Mouse (Mus musculus) right cerebral cortex, adult 18-20 months (tissue): Measurements from ENCODE around the gene Lmo2.
"Not testable (repeated sequence)": the region's sequence is repeated elsewhere in the genome, so short reads cannot be mapped to it uniquely, and the experiment has no call there.

ENCODE experiments used
- DNase-seq: peaks from one replicate; pipeline ENCODE4 v3.0.0; 2022; ENCODE audit warnings: mixed read lengths

Lmo2 gene

DNA sequence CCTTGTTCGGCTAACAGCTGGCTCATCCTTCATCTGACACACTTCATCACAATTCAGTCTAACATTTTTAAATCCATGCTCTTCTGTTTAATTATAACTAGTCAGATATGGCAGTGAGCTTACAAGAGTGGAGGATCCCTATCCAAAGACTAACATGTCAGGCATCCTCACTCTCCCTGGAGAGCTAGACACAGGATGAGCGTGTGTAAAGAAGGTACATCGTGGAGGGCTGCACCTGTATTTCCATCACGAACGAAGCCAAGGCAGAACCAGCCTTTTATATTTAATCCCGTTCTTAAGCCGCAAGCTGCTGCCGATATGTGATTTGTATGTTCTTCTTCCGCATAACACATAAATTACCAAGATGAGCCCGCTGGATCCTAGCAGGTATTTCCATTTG is 25.4 kb downstream of the Lmo2 start:
- DNase-seq = no peak

GRCm38 (mm10) chr2:103987595-103987994 is 29.8 kb downstream of the Lmo2 start:
- DNase-seq = not testable (repeated sequence)

DNA sequence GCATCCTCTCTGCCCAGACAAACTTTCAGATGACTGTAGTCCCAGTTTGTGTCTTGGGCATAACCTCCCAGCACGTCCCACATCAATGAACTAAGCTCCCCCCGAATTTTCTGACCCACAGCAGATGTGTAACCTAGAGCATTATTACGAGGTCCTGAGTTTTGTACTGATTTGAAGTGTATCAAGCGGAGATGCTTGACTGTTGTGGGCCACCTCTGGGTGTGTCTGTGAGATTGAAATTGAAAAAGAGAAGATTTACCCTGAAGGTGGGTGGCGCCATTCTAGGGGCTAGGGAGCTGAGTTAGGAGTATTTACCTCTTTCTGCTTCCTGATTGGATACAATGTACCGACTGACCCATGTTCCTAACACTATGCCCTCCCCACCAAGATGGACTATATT is 31.9 kb downstream of the Lmo2 start:
- no peak for DNase-seq

DNA sequence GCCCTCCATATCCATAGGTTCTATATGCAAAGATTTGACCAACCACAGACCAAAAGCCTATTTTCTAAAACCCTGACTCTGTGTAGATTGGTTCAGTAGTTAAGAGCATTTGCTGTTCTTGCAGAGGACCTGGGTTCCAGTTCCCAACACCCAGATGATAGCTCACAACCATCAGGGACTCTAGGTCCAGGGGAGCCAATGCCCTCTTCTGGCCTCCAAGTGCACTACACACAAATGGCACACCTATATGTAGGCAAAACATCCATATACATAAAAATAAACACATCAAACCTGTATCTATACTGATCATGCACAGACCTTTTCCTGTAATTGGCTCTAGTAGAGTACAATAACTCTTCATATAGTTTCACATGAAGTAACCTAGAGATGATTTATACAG is 33.5 kb downstream of the Lmo2 start:
- DNase-seq = no peak

GRCm38 (mm10) chr2:103992162-103992561 is 34.4 kb downstream of the Lmo2 start:
- DNase-seq = no peak

DNA sequence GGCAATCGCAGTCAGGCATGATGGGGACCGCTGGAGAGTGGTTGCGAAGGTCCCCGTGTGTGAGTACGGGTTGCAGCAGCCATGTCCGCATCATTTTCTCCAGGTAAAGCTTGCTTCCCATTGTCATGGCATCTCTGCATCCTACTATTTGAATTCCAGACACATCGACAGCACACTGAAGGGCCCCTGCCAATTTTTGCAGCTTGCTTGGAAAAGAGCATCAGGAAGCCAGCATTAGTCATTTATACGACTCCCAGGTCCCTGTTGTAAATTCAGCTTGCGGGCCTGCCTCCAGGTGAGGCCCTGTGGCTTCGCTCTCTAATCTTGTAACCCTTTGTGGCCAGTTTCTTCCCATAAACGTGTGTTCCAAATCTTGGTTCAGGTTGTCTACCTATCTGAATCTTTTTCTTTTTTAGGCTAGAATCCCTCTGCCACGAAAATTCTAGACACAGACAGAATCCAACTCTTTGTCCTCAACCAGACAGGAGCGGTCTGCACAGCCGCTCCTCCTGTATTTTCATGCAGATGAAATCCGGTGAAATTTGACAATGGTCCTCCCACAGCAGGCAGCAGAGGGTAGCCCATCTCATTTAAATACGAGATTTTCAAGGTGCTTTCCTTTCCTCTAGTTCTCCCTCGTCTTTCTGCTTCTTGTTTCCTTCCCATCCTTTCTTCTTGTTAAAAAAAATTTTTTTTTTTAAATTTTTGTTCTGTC is 35.0 kb downstream of the Lmo2 start:
- DNase-seq = no peak

- DNase-seq = peak; percentile 16
These were observed 43.3 kb downstream of the Lmo2 start for GRCm38 (mm10) chr2:104001076-104001475.

- no peak for DNase-seq
These were observed 44.1 kb downstream of the Lmo2 start for GRCm38 (mm10) chr2:104001861-104002260.

DNA sequence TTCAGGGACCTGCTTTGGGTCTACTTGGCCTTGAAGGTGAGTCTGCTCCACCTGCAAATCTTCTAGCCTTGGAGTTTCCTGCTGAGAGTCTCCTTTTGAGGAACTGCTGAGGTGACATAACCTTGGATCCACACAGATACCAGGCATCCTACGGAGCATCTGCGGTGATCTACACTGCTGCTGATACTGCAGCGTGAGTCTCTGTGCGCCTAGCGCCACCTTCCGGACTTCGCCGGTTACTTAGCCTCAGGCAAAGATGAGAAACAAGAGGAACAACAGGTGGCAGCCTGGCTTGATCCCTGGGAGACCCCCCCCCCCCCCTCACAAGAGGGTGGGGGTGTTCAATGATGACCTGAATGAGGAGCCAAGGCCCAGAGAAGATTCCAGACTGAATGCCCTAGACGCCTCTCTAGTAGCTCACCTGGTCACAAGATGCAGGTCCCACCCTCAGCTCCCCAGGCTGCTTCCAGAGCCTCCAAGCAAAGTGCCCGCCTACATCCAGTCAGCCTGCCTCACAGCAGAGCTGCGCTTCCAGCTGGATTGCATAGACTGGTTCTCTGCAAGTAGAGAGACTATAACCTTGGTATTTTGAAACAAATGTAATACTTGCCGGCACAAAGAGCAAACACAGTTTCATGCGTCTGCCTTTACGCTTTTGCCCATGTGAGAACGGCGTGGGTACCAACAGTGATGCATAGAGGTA is 45.1 kb downstream of the Lmo2 start:
- DNase-seq = peak; percentile 77

DNA sequence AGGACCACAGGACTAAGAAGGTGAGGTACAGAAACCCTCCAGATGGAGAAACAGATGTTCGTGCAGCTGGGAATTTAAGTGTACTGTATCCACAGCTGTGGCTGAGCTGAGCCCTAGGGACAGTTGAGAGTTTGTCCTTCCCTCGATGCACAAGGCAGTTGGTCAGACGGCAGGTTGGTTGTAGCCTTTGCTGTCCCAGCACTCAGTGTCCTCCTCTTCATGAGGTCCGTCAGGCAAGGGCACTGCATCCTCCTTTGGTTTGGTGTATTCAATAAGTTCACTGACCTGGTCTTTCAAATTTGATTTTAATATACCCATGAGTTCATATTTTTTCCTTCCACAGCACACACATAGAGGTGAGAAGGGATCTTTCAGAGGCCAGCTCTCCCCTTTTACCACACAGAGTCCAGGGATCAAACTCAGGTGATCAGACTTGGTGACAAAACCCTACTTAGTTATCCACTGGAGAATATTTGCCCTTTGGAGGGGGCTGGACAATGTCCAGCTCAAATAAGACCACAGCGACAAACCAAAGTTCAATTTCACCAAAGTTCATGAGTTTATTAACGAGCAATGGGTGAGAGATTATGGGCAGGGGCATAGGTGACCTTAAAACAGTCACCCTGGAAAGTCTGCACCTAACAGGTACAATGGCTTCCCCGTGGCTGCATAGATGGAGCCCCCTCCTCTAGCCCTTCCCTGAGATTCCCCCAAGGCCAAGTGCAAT is 50.2 kb downstream of the Lmo2 start:
- DNase-seq = no peak

- DNase-seq = not testable (repeated sequence)
These were observed 51.1 kb downstream of the Lmo2 start for GRCm38 (mm10) chr2:104008853-104009252.

DNA sequence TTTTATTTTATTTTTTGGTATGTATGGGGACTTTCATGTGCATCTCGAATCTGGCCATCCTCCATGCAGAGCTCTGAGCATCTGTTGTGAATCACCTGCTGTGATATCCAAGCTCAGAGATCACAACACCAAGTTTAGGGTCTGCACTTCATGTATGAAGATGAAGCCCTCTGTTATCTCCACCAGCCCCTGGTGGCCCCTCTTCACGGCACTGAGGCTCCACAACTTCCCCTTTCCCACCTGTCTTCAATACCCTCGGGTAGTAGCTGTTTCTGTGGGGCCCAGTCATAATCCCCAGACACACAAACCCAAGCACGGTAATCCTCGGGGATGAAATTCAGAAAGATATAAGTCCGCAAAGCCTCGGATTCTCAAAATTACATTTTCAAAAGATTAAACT is 65.3 kb downstream of the Lmo2 start:
- DNase-seq = no peak

- no peak for DNase-seq
These were observed 66.9 kb downstream of the Lmo2 start for GRCm38 (mm10) chr2:104024656-104025055.

GRCm38 (mm10) chr2:104027458-104028138 is 69.8 kb downstream of the Lmo2 start, which contains the start of gene Fbxo3:
Fbxo3 (plus strand) TSS chr2:104027721.
- DNase-seq = peak; percentile 80

DNA sequence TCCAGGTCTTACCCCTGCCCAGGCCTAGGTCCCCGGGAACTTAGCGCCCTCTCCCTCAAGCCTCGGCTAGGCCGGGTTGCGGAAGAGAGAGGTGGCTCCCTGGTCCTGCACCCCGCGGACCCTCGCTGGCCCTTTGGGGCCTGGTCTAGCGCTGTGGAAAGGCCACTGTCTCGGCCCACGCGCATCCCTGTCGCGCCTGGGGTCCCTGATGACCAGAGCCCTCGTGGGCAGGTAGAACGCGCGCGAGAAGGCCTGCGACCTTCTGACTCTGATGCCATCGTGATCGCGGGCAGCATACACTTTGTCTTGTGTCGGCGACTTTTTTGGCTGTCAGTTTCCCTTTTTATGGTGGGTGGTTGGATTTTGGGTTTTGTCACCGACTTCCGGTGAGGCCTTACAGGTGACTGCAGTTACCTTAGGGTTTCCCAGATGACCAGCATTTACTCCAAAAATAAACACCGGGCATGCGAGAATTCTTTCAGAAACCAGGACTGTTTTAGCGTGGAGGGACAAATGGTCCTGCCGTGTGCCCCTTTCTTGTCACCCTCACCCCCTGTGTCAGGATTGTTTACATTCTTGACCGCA is 70.4 kb downstream of the Lmo2 start, which contains the start of gene 4931422A03Rik:
4931422A03Rik (minus strand) TSS at position 223 of the 585 bp plus-strand sequence.
- peak; percentile 21 for DNase-seq

GRCm38 (mm10) chr2:104029074-104029473 is 71.3 kb downstream of the Lmo2 start:
- DNase-seq = no peak

GRCm38 (mm10) chr2:104030381-104030780 is 72.6 kb downstream of the Lmo2 start:
- no peak for DNase-seq
